Mouse (Mus musculus): Measurements from ENCODE around the gene Sf3b4. TPM values are rescaled to one million over a fixed set of nuclear protein-coding genes. Genes with fewer than 3 reads are reported as not detected.

Gene Sf3b4
- 10 to 100 TPM; 32.9 to 34.6 TPM for total RNA-seq (2021)
- long read RNA-seq, experiment 1, transcript Sf3b4-201 (6 exons, 1,915 nt), result major isoform, 48 of 54 reads
- long read RNA-seq, experiment 1, partial matches to known transcripts, result 5 of 54 reads
- long read RNA-seq, experiment 1, other reads (novel, unspliced or antisense), result 1 of 54 reads
- long read RNA-seq, experiment 2, transcript Sf3b4-201 (6 exons, 1,915 nt), result major isoform, 40 of 47 reads
- long read RNA-seq, experiment 2, partial matches to known transcripts, result 4 of 47 reads
- long read RNA-seq, experiment 2, other reads (novel, unspliced or antisense), result 3 of 47 reads

GRCm38 (mm10) chr3:96172197-96173178, at the start of gene Sf3b4:
Gene Sf3b4, plus strand, starts transcription at chr3:96172332.
- peak; percentile 75 to 86 for DNase-seq (ENCODE audit: low spot score in 2 of 2)

GRCm38 (mm10) chr3:96124235-96124634, 47.9 kb upstream of the Sf3b4 start:
- no peak for DNase-seq (ENCODE audit: low spot score in 2 of 2)

GRCm38 (mm10) chr3:96128128-96128527, 44.0 kb upstream of the Sf3b4 start:
- DNase-seq (ENCODE audit: low spot score in 2 of 2), result no peak

- DNase-seq (ENCODE audit: low spot score in 2 of 2), result no peak
Observed at GRCm38 (mm10) chr3:96132478-96132877, 39.7 kb upstream of the Sf3b4 start.

GRCm38 (mm10) chr3:96133327-96133905, 38.7 kb upstream of the Sf3b4 start:
- no peak for DNase-seq (ENCODE audit: low spot score in 2 of 2)

GRCm38 (mm10) chr3:96135011-96135410, 37.1 kb upstream of the Sf3b4 start:
- no peak for DNase-seq (ENCODE audit: low spot score in 2 of 2)

GRCm38 (mm10) chr3:96147950-96148349, 24.2 kb upstream of the Sf3b4 start:
- DNase-seq (ENCODE audit: low spot score in 2 of 2), result no peak

GRCm38 (mm10) chr3:96151836-96152235, 20.3 kb upstream of the Sf3b4 start:
- DNase-seq (ENCODE audit: low spot score in 2 of 2), result no peak

GRCm38 (mm10) chr3:96152611-96153010, 19.5 kb upstream of the Sf3b4 start:
- no peak for DNase-seq (ENCODE audit: low spot score in 2 of 2)

- DNase-seq (ENCODE audit: low spot score in 2 of 2), result no peak
Observed at GRCm38 (mm10) chr3:96155501-96155900, 16.6 kb upstream of the Sf3b4 start.

- DNase-seq (ENCODE audit: low spot score in 2 of 2), result no peak
Observed at GRCm38 (mm10) chr3:96159820-96160219, 12.3 kb upstream of the Sf3b4 start.

GRCm38 (mm10) chr3:96160222-96160802, 11.8 kb upstream of the Sf3b4 start:
- DNase-seq (ENCODE audit: low spot score in 2 of 2), result no peak

- DNase-seq (ENCODE audit: low spot score in 2 of 2), result no peak
Observed at GRCm38 (mm10) chr3:96160803-96161516, 11.2 kb upstream of the Sf3b4 start.

- peak in 1 of 2 experiments; percentile 38 for DNase-seq (ENCODE audit: low spot score in 2 of 2)
Observed at GRCm38 (mm10) chr3:96161869-96162840, 10.0 kb upstream of the Sf3b4 start, which contains the start of gene Mtmr11. Gene Mtmr11, plus strand, starts transcription at chr3:96162004.

GRCm38 (mm10) chr3:96163040-96163439, 9.1 kb upstream of the Sf3b4 start:
- DNase-seq (ENCODE audit: low spot score in 2 of 2), result no peak

GRCm38 (mm10) chr3:96168466-96169158, 3.5 kb upstream of the Sf3b4 start:
- no peak for DNase-seq (ENCODE audit: low spot score in 2 of 2)

GRCm38 (mm10) chr3:96170276-96170675, 1.9 kb upstream of the Sf3b4 start:
- no peak for DNase-seq (ENCODE audit: low spot score in 2 of 2)

- no peak for DNase-seq (ENCODE audit: low spot score in 2 of 2)
Observed at GRCm38 (mm10) chr3:96170976-96171545, 1.1 kb upstream of the Sf3b4 start.

Measured in gastrocnemius, postnatal 4 days (tissue).